Mouse (Mus musculus) limb, embryonic 15.5 days (tissue): ENCODE results near the gene Lamtor3. TPM values are rescaled to one million over a fixed set of nuclear protein-coding genes. Genes with fewer than 3 reads are reported as not detected.

Source experiments
- polyA plus RNA-seq: library from polyadenylated mRNA; unstranded; fragments of >200 nt; fragmentation: Nextera tagmentation; extraction: Ambion mirVana; gene quantifications from 2 replicates; pipeline ENCODE4 v1.2.1, GENCODE M21; 2015

Lamtor3 gene
- polyA plus RNA-seq, 1 experiment from 2014 or later, result 116 TPM

Other genes starting within 250 kb of the Lamtor3 start
- not detected in 2 replicates for gene Gm21962, start 247.0 kb upstream of the Lamtor3 start, polyA plus RNA-seq
- gene H2afz, start 54.0 kb upstream of the Lamtor3 start, polyA plus RNA-seq, result 1,142 and 1,223 TPM in 2 replicates
- 11.1 and 11.6 TPM in 2 replicates for gene Dnajb14, start 50.8 kb upstream of the Lamtor3 start, polyA plus RNA-seq
- 10.3 and 10.7 TPM in 2 replicates for gene Dapp1, start 63.0 kb downstream of the Lamtor3 start, polyA plus RNA-seq
- gene 1110002E22Rik, start 146.5 kb downstream of the Lamtor3 start, polyA plus RNA-seq, result 2.8 and 6.4 TPM in 2 replicates
- gene Gm5105, start 148.9 kb downstream of the Lamtor3 start, polyA plus RNA-seq, result 0.26 and 0.32 TPM in 2 replicates
- gene Trmt10a, start 224.9 kb downstream of the Lamtor3 start, polyA plus RNA-seq, result 9.0 and 9.9 TPM in 2 replicates
- gene Mttp, start 226.5 kb downstream of the Lamtor3 start, polyA plus RNA-seq, result 6.2 and 6.8 TPM in 2 replicates